Mouse (Mus musculus) midbrain, postnatal 0 days (tissue): ENCODE measurements around the gene Gimap8. TPM values are rescaled to one million over a fixed set of nuclear protein-coding genes. Genes with fewer than 3 reads are reported as not detected.
A peak's percentile ranks its signal among the peaks of the same experiment; 100 is the strongest.
"Not testable (repeated sequence)": the region's sequence is repeated elsewhere in the genome, so short reads cannot be mapped to it uniquely, and the experiment has no call there.

Experiments
- ATAC-seq: fragments of 200-750 bp; cut with Nextera tagmentation; 2 replicates; pipeline ENCODE4 v1.8.0; 2017; ENCODE audit warnings: moderate number of reproducible peaks, mild to moderate bottlenecking, moderate TSS enrichment, moderate library complexity; ENCODE audit not compliant: low FRiP score
- DNase-seq: peaks from one replicate; pipeline ENCODE4 v3.0.0-alpha.2; 2015; ENCODE audit warnings: low spot score
- H3K27ac ChIP-seq: fragments of 300-500 bp; sonication (generic); 2 replicates; pipeline ENCODE4 v1.5.1; 2014; ENCODE audit warnings: low read depth, mild to moderate bottlenecking, low read length, mixed read lengths
- H3K27me3 ChIP-seq: fragments of 300-500 bp; sonication (generic); 2 replicates; pipeline ENCODE4 v1.6.1; 2014; ENCODE audit warnings: low read length, control low read depth, mixed read lengths; ENCODE audit not compliant: insufficient read depth
- H3K36me3 ChIP-seq: fragments of 300-500 bp; sonication (generic); 2 replicates; pipeline ENCODE4 v1.6.1; 2014; ENCODE audit warnings: low read length, control low read depth, mixed read lengths; ENCODE audit not compliant: insufficient read depth
- H3K4me1 ChIP-seq: fragments of 300-500 bp; sonication (generic); 2 replicates; pipeline ENCODE4 v1.6.1; 2014; ENCODE audit warnings: mild to moderate bottlenecking, control low read depth, antibody characterized with exemption, low read length, mixed read lengths; ENCODE audit not compliant: insufficient read depth
- H3K4me2 ChIP-seq: fragments of 300-500 bp; sonication (generic); 2 replicates; pipeline ENCODE4 v1.6.1; 2014; ENCODE audit warnings: low read depth, mild to moderate bottlenecking, low read length, mixed read lengths; ENCODE audit not compliant: poor library complexity, severe bottlenecking
- H3K4me3 ChIP-seq: fragments of 300-500 bp; sonication (generic); 2 replicates; pipeline ENCODE4 v1.5.1; 2014; ENCODE audit warnings: low read depth, mild to moderate bottlenecking, low read length, moderate library complexity
- H3K9ac ChIP-seq: fragments of 300-500 bp; sonication (generic); replicated peaks from 2 replicates; pipeline ENCODE4 v1.6.1; 2014; ENCODE audit warnings: mild to moderate bottlenecking, low read length, moderate library complexity, mixed read lengths; ENCODE audit not compliant: poor library complexity, severe bottlenecking
- H3K9me3 ChIP-seq: fragments of 300-500 bp; sonication (generic); 2 replicates; pipeline ENCODE4 v1.6.1; 2016; ENCODE audit warnings: low read length, control low read depth
- CTCF ChIP-seq: IDR thresholded peaks from 2 replicates; pipeline ENCODE4 v1.5.1; 2016; ENCODE audit warnings: antibody characterized with exemption, mild to moderate bottlenecking
- WGBS: fragments of 180-500 bp; shearing (Covaris S2); extraction: QIAGEN DNeasy Blood & Tissue Kit; methylation state at CpG from one replicate; pipeline ENCODE4 v1.1.7; 2014; 5-methylcytosine and 5-hydroxymethylcytosine counted together
- polyA plus RNA-seq: library from polyadenylated mRNA; unstranded; fragments of >200 nt; fragmentation: Nextera tagmentation; extraction: Ambion mirVana; gene quantifications from 2 replicates; pipeline ENCODE4 v1.2.1, GENCODE M21; 2015
- total RNA-seq: library from RNA; depleted of rRNA; stranded (reverse); fragments of >200 nt; gene quantifications from 2 replicates; pipeline ENCODE4 v1.2.3, GENCODE M21; 2014

Gimap8 gene
- total and polyA plus RNA-seq, 2 experiments from 2014 or later = 0.53 to 0.60 TPM

GRCm38 (mm10) chr6:48609512-48609911 is 37.5 kb upstream of the Gimap8 start:
- Histone ChIP-seq H3K36me3 (peaks cover 9% of the 10 kb centered on the region), H3K9ac (no peak overlapping the region), H3K9me3 (no peaks in the 10 kb centered on the region), H3K27me3 (no peaks in the 10 kb centered on the region), H3K4me3 (no peak overlapping the region), H3K27ac (no peak overlapping the region), H3K4me1 (no peaks in the 10 kb centered on the region), H3K4me2 (no peak overlapping the region)
- 64% methylated on average over 7 of the region's 7 CpGs for WGBS
- DNase-seq (no peak), ATAC-seq (no peak)
- no peak for TF ChIP-seq CTCF

GRCm38 (mm10) chr6:48610657-48611056 is 36.4 kb upstream of the Gimap8 start:
- peak; percentile 42 for TF ChIP-seq CTCF
- Histone ChIP-seq H3K9ac (no peak overlapping the region), H3K4me2 (no peak overlapping the region), H3K27me3 (no peaks in the 10 kb centered on the region), H3K27ac (no peak overlapping the region), H3K4me1 (no peaks in the 10 kb centered on the region), H3K9me3 (no peaks in the 10 kb centered on the region), H3K4me3 (no peak overlapping the region), H3K36me3 (peaks cover 12% of the 10 kb centered on the region)
- ATAC-seq = no peak
- no peak for DNase-seq
- WGBS = 75% methylated on average over 3 of the region's 3 CpGs

- DNase-seq (no peak), ATAC-seq (no peak)
- Histone ChIP-seq H3K27ac (no peak overlapping the region), H3K36me3 (peaks cover 12% of the 10 kb centered on the region), H3K9me3 (no peaks in the 10 kb centered on the region), H3K27me3 (no peaks in the 10 kb centered on the region), H3K4me2 (no peak overlapping the region), H3K4me3 (no peak overlapping the region), H3K4me1 (no peaks in the 10 kb centered on the region), H3K9ac (no peak overlapping the region)
- 89% methylated on average over 4 of the region's 4 CpGs for WGBS
- no peak for TF ChIP-seq CTCF
Observed at GRCm38 (mm10) chr6:48613464-48613863, 33.6 kb upstream of the Gimap8 start.

- Histone ChIP-seq H3K4me2 (no peak overlapping the region), H3K27ac (no peak overlapping the region), H3K36me3 (peaks cover 20% of the 10 kb centered on the region), H3K4me3 (no peak overlapping the region), H3K9ac (no peak overlapping the region), H3K27me3 (no peaks in the 10 kb centered on the region), H3K4me1 (no peaks in the 10 kb centered on the region), H3K9me3 (no peaks in the 10 kb centered on the region)
- 96% methylated on average over 5 of the region's 5 CpGs for WGBS
- no peak for TF ChIP-seq CTCF
- no peak for DNase-seq
- ATAC-seq = no peak
Observed at GRCm38 (mm10) chr6:48614756-48615155, 32.3 kb upstream of the Gimap8 start.

GRCm38 (mm10) chr6:48620031-48620430 is 27.0 kb upstream of the Gimap8 start:
- H3K4me2 ChIP-seq = no peak overlapping the region
- no peak for DNase-seq
- no peak for TF ChIP-seq CTCF
- peaks cover 22% of the 10 kb centered on the region for H3K36me3 ChIP-seq
- no peaks in the 10 kb centered on the region for H3K27me3 ChIP-seq
- H3K4me3 ChIP-seq = no peak overlapping the region
- WGBS = 98% methylated on average over 30 of the region's 30 CpGs
- ATAC-seq = no peak
- no peaks in the 10 kb centered on the region for H3K4me1 ChIP-seq
- H3K27ac ChIP-seq = no peak overlapping the region
- no peak overlapping the region for H3K9ac ChIP-seq
- H3K9me3 ChIP-seq = no peaks in the 10 kb centered on the region

GRCm38 (mm10) chr6:48622186-48622843 is 24.7 kb upstream of the Gimap8 start:
- H3K27ac ChIP-seq, H3K4me3 ChIP-seq, H3K9ac ChIP-seq, H3K9me3 ChIP-seq, H3K27me3 ChIP-seq, DNase-seq, ATAC-seq, H3K4me2 ChIP-seq, H3K4me1 ChIP-seq: not testable (repeated sequence)
- peaks cover 22% of the 10 kb centered on the region for H3K36me3 ChIP-seq
- WGBS = 87% methylated on average over 8 of the region's 8 CpGs
